Mouse (Mus musculus) gastrocnemius, postnatal 36 days (tissue): ENCODE results near the gene Sass6. TPM values are rescaled to one million over a fixed set of nuclear protein-coding genes. Genes with fewer than 3 reads are reported as not detected.
"Not testable (repeated sequence)": the region's sequence is repeated elsewhere in the genome, so short reads cannot be mapped to it uniquely, and the experiment has no call there.

Experiments
- DNase-seq, 2 experiments: peaks; one replicate each; pipeline ENCODE4 v3.0.0; 2022
- intact Hi-C: fragments of 180-260 bp; cut with DNase I; formaldehyde crosslinking; loops from one replicate; pipeline ENCODE4 v1.15.1; 2025
- total RNA-seq, 2 experiments: library from RNA; stranded (reverse); gene quantifications; 2 replicates each; pipeline ENCODE4 v1.2.3; 2021

The Sass6 gene
- total RNA-seq, 2 experiments from 2014 or later = 2.2 to 2.4 TPM

GRCm38 (mm10) chr3:116622641-116623040 is 27.9 kb downstream of the Sass6 start:
- intact Hi-C loops = no loop called here
- DNase-seq = no peak

- intact Hi-C loops = no loop called here
- no peak for DNase-seq
These were observed 36.7 kb downstream of the Sass6 start for GRCm38 (mm10) chr3:116631459-116631858.

GRCm38 (mm10) chr3:116632971-116633370 is 38.2 kb downstream of the Sass6 start:
- intact Hi-C loops = no loop called here
- DNase-seq = no peak

- DNase-seq = no peak
- intact Hi-C loops = no loop called here
These were observed 39.3 kb downstream of the Sass6 start for GRCm38 (mm10) chr3:116634091-116634490.

- DNase-seq = no peak
- intact Hi-C loops = no loop called here
These were observed 40.1 kb downstream of the Sass6 start for GRCm38 (mm10) chr3:116634853-116635252.

DNA sequence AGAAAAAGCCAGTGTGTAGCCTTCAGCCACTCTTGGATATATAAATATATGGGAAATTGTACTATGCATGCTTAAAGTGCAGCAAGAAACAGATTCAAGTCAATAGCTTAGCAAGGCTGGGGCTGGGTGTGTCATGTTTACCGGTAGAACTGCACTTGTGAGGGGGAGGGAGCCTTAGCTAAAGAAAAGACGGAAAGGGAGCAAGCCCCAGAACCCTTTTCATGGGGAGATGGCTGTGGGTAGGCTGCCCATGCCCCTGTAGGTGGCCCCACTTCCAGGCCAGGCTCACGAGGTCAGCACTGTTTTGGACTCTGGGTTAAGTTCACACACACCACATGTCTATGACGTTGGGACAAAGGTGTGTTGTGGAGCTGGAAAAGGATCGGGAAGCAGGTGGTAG is 41.0 kb downstream of the Sass6 start:
- intact Hi-C loops = no loop called here
- DNase-seq = no peak

DNA sequence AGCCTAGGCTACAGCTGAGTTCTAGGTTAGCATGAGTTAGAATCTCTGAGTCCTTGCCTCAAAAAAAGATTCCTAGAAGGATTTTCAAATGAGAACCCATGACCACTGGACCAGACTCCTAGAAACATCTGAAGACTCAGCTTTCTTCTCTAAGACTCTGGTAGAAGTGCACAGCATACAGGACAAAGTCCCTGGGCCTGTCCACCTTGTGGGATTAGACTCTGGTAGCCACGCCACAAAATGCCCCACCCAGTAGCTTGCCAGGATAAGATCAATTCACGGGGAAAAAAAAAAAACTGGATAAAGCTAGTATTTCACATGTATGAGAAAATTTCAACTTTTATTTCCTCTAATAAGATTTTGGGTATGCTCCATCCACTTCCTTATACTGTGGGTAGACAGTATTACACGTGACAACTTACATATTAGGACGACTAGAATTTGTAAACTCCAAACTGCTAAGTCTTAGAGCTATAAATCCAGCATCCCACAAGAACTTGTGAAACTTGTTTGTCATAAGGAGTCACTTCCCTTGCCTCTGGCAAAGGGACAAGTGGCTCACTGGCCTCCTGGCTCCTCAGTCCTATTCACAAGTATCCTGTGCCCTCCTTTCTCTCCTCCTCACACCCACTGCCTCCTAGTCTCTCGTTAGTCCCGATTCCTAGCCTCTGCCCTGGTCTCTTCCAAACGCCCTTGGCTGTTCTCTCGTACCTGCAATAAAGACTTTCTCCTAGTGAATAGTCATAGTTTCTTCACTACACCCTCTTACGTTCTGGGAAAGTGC is 43.1 kb downstream of the Sass6 start:
- intact Hi-C loops = no loop called here
- DNase-seq = no peak

DNA sequence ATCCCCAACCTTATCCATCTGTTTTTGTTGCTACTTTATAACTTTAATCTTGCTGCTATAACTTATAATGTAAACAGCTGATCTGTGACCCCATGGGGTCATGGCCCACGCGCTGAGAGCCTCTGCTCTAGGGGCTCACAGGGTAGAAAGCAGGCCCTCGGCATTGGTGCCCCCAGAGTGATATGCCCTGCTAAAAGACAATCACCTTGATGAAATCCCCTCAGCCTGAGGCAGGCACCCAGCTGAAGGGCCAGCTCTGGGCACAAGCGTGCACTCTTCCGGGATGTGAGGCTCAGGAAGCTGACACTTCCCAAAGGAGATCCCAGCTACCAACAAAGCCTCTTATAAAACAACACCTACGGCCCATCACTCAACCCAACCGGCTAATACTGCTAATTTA is 43.8 kb downstream of the Sass6 start:
- intact Hi-C loops = no loop called here
- no peak for DNase-seq

DNA sequence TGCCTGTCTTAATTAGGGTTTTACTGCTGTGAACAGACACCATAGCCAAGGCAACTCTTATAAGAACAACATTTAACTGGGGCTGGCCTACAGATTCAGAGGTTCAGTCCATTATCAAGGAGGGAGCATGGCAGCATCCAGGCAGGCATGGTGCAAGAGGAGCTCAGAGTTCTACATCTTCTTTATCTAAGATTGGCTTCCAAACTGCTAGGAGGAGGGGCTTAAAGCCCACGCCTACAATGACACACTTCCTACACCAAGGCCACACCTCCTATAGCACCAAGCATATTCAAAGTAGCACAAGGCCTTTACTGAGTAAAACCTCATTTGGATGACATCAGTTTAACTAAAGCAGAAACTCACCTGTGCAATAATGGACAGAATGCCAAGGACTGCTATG is 45.2 kb downstream of the Sass6 start:
- no peak for DNase-seq
- intact Hi-C loops = no loop called here

- DNase-seq = no peak
- intact Hi-C loops = no loop called here
These were observed 47.1 kb downstream of the Sass6 start for GRCm38 (mm10) chr3:116641811-116642371.

- intact Hi-C loops = no loop called here
- DNase-seq = no peak
These were observed 47.6 kb downstream of the Sass6 start for GRCm38 (mm10) chr3:116642373-116642772.

- no peak for DNase-seq
- intact Hi-C loops = no loop called here
These were observed 51.6 kb downstream of the Sass6 start for GRCm38 (mm10) chr3:116646387-116646786.

GRCm38 (mm10) chr3:116648805-116649204 is 54.0 kb downstream of the Sass6 start:
- no peak for DNase-seq
- intact Hi-C loops = no loop called here

DNA sequence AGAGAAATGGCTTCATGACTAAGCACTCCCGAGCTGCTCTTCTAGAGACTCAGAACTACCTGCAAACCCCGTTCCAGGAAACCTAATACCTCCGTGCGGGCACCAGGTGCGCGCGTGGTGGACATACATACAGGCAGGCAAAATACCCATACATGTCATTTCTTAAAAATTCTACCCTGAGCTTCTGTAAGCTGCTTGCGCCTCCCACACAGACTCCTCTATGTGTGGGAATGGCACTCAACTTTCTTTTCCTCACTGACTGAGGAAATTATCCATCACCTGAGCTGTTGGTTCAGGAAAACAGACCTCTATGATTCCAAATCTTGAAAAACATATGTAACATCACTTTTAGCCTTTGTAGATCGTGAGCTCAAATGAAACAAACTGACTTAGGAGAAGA is 55.9 kb downstream of the Sass6 start:
- intact Hi-C loops = no loop called here
- DNase-seq = no peak

GRCm38 (mm10) chr3:116652033-116652446 is 57.3 kb downstream of the Sass6 start:
- intact Hi-C loops = no loop called here
- DNase-seq = no peak

- intact Hi-C loops = no loop called here
- no peak for DNase-seq
These were observed 58.6 kb downstream of the Sass6 start for GRCm38 (mm10) chr3:116653278-116653945.

DNA sequence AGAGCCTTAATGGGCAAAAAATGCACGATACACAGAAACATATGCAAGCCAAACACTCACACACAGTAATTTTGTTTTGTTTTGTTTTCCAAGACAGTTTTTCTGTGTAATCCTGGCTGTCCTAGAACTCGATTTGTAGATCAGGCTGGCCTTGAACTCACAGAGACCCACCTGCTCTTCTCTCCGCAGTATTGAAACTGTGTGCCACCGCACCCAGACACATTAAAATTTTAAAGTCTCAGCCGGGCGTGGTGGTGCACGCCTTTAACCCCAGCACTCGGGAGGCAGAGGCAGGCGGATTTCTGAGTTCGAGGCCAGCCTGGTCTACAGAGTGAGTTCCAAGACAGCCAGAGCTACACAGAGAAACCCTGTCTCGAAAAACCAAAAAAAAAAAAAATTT is 59.3 kb downstream of the Sass6 start:
- DNase-seq, intact Hi-C loops: not testable (repeated sequence)

DNA sequence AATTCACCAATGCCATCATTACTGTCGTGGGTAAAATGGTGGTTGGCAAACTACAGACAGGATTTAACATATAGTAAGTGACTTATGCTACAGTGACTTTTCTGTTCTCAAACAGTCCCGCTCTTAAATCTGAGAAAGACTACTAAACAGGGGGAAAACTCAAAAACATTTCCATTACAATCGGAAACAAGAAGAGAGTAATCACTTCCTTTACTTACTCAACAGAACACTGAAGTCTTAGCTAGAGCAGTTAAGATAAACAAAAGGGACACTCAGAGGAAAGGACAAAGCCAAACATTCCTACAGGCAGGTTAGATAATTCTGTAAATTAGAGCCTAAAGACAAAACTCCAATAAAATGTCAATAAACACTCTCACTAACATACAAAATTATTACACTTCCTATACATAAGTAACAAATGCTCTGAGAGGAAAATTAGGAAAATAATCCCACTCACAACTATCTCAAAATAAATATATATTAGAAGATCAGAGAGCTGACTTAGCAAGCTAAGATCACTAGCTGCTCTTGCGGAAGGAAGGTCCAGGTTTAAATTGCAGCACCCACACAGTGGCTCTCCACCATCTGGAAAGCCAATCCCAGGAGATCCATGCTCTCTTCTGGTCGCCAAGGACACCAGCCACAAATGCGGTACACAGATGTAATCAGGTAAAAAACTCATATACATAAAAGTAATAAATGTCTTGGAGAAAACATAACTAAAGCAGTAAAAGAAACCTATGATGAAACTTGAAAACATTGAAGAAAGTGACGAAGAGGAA is 61.6 kb downstream of the Sass6 start:
- no peak for DNase-seq
- intact Hi-C loops = no loop called here

DNA sequence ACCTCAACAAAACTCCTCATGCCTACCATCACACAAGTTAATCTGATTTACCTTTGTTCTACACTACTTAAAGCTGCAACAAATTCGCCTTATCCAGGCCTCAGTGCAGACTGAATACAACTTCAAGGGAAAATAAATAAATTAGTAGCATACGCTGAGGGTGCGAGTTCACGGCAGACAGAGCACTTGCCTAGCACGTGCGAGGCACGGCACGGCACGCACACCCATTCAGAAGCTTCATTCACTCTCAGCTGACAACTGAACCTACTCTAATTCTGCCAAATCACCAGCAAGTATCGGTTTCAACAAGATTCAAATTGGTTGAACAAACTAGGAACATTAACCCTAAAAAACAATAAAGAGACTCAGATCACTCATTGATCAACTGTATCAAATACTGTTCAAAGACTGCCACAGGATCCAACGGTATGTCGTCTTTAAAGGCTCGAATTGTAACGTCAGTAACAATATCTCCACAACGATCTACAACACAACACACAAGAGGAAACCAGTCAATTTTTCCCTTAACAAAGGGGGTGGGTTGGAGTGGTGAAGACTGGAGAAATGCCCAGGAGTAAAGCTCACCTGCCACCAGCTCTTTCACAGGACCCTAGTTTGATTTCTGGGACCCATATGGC is 64.3 kb downstream of the Sass6 start:
- DNase-seq = no peak
- intact Hi-C loops = no loop called here

DNA sequence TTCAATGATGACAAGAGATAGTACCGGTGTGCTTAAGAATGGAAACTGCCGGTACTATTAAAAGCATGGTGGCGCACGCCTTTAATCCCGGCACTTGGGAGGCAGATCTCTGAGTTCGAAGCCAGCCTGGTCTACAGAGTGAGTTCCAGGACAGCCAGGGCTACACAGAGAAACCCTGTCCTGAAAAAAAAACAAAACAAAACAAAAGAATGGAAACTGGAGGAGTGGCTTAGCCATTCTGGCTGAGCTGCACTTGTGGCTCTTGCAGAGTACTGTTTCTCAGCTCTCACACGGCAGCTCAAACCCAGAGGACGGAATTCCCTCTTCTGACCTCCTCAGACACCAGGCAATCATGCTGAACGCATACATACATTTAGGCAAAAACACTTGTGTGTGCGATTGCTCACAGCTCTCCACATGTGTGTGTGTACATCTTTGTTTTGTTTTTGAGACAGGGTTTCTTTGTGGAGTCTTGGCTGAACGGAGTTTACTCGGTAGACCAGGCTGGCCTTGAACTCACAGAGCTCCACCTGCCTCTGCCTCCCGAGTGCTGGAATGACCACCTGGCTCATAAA is 65.2 kb downstream of the Sass6 start:
- DNase-seq = no peak
- intact Hi-C loops = loop anchor here (10.0 kb wide), 2 partner anchors 175 to 325 kb away; no protein-coding TSS in a partner anchor
